22 mouse cellular contexts compared by ENCODE assay signal in the genomic region with DNA sequence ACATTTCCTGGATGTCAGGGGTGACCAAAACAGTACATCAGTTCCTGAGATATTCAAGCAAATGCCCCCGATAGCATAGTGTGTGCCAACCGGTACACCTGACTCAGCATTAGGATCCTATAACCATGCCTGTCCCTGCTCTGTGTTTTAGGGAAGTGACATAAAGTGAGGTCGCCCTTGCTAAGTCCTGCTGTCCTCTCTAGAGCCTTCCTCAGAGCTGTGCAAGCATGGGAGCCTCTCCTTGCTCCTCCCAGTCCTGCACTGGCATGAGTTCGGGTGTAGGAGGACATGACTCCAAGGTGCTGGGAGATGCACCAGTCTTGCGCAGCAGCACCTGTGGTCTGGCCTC. TPM values are rescaled to one million over a fixed set of nuclear protein-coding genes. Genes with fewer than 3 reads are reported as not detected.
"Had no signal": no experiment of that assay in that cellular context is flagged by ENCODE, and none has a peak within 500 bp of the region (broad histone marks: within the 10 kb centered on the region; RNA-seq: fewer than 3 reads in every experiment).

No protein-coding gene starts in this region.

- H3K4me3 ChIP-seq: limb, embryonic 10.5 days; limb, embryonic 13.5 days; midbrain, embryonic 12.5 days; midbrain, embryonic 15.5 days; neural tube, embryonic 12.5 days; neural tube, embryonic 15.5 days; stomach, embryonic 15.5 days had no signal

- ATAC-seq: intestine, embryonic 16.5 days; liver, postnatal 0 days; midbrain, embryonic 15.5 days had no signal

- H3K4me2 ChIP-seq: limb, embryonic 13.5 days; lung, embryonic 14.5 days; midbrain, embryonic 12.5 days; midbrain, embryonic 15.5 days; neural tube, embryonic 12.5 days; neural tube, embryonic 15.5 days; stomach, embryonic 15.5 days had no signal

- H3K4me1 ChIP-seq: neural tube, embryonic 12.5 days; stomach, embryonic 15.5 days had no signal

- H3K36me3 ChIP-seq: limb, embryonic 10.5 days; limb, embryonic 13.5 days; midbrain, embryonic 12.5 days; midbrain, embryonic 15.5 days; stomach, embryonic 15.5 days had no signal

- DNase-seq: kidney, adult 18-20 months; kidney, adult 9 months; kidney, postnatal 25 days; layer of hippocampus, postnatal 36 days; liver, postnatal 0 days; lung, embryonic 14.5 days; right cerebral cortex, postnatal 25 days; spleen, adult 18-20 months; thymus, postnatal 4 days had no signal

- H3K27me3 ChIP-seq: midbrain, embryonic 15.5 days; neural tube, embryonic 15.5 days; stomach, embryonic 15.5 days had no signal

- H3K9ac ChIP-seq: limb, embryonic 13.5 days; liver, embryonic 14.5 days; liver, postnatal 0 days; lung, embryonic 14.5 days; midbrain, embryonic 12.5 days; midbrain, embryonic 15.5 days; neural tube, embryonic 12.5 days; neural tube, embryonic 15.5 days; stomach, embryonic 15.5 days had no signal

- H3K27ac ChIP-seq: kidney, postnatal 0 days; limb, embryonic 10.5 days; limb, embryonic 13.5 days; liver, embryonic 14.5 days; macrophage; midbrain, embryonic 12.5 days; midbrain, embryonic 15.5 days; neural tube, embryonic 12.5 days; neural tube, embryonic 15.5 days; stomach, embryonic 15.5 days had no signal

- H3K9me3 ChIP-seq: limb, embryonic 10.5 days; limb, embryonic 13.5 days; midbrain, embryonic 12.5 days; midbrain, embryonic 15.5 days; neural tube, embryonic 12.5 days; neural tube, embryonic 15.5 days; stomach, embryonic 15.5 days had no signal

RNA-seq across cellular contexts. Expression of a gene that starts 14.9 kb away (rescaled TPM):
- total RNA-seq: layer of hippocampus, postnatal 10 days; liver, adult 2 months had no signal
- polyA plus RNA-seq: kidney, postnatal 0 days; limb, embryonic 10.5 days; limb, embryonic 13.5 days; liver, adult 2 months; liver, embryonic 14.5 days; liver, postnatal 0 days; lung, embryonic 14.5 days; macrophage had no signal
